Mouse (Mus musculus) embryonic facial prominence, embryonic 10.5 days (tissue): ENCODE measurements at regions not wholly inside any gene's neighbourhood (a gene's known extent, or its start where the extent isn't known, plus 50 kb on each side); places are given as distances from the start of the nearest gene placed in this dataset.

Experiments
- DNase-seq: peaks from one replicate; pipeline ENCODE4 v3.0.0-alpha.2; 2017; ENCODE audit warnings: low spot score
- H3K27ac ChIP-seq: fragments of 300-500 bp; sonication (generic); replicated peaks from 2 replicates; pipeline ENCODE4 v1.5.1; 2016; ENCODE audit warnings: mild to moderate bottlenecking
- H3K27me3 ChIP-seq: fragments of 300-500 bp; sonication (generic); replicated peaks from 2 replicates; pipeline ENCODE4 v1.6.1; 2016; ENCODE audit warnings: low read depth, mild to moderate bottlenecking; ENCODE audit not compliant: poor library complexity, severe bottlenecking
- H3K36me3 ChIP-seq: fragments of 300-500 bp; sonication (generic); replicated peaks from 2 replicates; pipeline ENCODE4 v1.6.1; 2016; ENCODE audit warnings: mild to moderate bottlenecking, moderate library complexity
- H3K4me1 ChIP-seq: fragments of 300-500 bp; sonication (generic); 2 replicates; pipeline ENCODE4 v1.6.1; 2016
- H3K4me3 ChIP-seq: fragments of 300-500 bp; sonication (generic); 2 replicates; pipeline ENCODE4 v1.5.1; 2016; ENCODE audit warnings: mild to moderate bottlenecking, moderate library complexity
- H3K9me3 ChIP-seq: fragments of 300-500 bp; sonication (generic); 2 replicates; pipeline ENCODE4 v1.6.1; 2016; ENCODE audit warnings: mild to moderate bottlenecking
- WGBS: fragments of 180-500 bp; shearing (Covaris S2); methylation state at CpG from one replicate; pipeline ENCODE4 v1.1.7; 2016; 5-methylcytosine and 5-hydroxymethylcytosine counted together

GRCm38 (mm10) chr4:22047730-22048455, 116.8 kb downstream of the Faxc start:
- Histone ChIP-seq H3K4me3 (no peak overlapping the region), H3K36me3 (no peaks in the 10 kb centered on the region), H3K27me3 (no peaks in the 10 kb centered on the region), H3K9me3 (no peaks in the 10 kb centered on the region), H3K27ac (no peak overlapping the region), H3K4me1 (no peaks in the 10 kb centered on the region)
- WGBS, result 69% methylated on average over 8 of the region's 8 CpGs
- no peak for DNase-seq

DNA sequence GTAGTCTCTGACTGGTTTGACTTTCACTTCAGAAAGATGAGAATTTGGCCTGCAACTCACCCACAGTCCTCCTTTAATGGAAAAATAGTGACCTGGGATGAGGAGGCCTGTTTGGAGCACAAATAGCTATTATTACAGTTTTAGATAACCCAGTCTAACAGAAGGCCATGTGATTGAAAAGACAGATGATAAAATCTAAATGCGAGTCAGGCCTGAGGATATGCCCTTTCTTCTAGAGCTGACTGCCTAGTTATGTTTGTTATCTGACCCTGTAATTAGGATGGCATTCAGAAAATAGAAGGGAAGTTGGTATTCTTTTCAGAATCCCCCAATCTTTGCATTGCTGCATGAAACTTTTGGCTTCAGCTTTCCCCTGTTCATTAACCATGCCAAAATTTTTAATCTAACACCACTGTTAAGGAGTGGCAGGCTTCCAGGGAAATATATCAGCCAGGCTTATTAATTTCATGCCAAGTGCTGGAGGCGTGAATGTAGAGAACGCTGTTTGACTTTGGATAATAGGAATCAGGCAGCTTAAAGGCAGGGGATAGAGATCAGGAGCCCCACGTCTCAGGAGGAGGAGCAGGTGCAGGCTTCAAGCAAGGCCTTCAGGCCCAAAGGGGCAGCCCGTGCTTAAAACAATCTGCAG, 135.8 kb downstream of the Faxc start:
- Histone ChIP-seq H3K4me3 (no peak overlapping the region), H3K36me3 (no peaks in the 10 kb centered on the region), H3K4me1 (peaks cover 10% of the 10 kb centered on the region; the same call in 1 of the 2 replicates), H3K27me3 (no peaks in the 10 kb centered on the region), H3K27ac (no peak overlapping the region), H3K9me3 (no peaks in the 10 kb centered on the region)
- WGBS, result 38% methylated on average over 5 of the region's 5 CpGs
- no peak for DNase-seq

DNA sequence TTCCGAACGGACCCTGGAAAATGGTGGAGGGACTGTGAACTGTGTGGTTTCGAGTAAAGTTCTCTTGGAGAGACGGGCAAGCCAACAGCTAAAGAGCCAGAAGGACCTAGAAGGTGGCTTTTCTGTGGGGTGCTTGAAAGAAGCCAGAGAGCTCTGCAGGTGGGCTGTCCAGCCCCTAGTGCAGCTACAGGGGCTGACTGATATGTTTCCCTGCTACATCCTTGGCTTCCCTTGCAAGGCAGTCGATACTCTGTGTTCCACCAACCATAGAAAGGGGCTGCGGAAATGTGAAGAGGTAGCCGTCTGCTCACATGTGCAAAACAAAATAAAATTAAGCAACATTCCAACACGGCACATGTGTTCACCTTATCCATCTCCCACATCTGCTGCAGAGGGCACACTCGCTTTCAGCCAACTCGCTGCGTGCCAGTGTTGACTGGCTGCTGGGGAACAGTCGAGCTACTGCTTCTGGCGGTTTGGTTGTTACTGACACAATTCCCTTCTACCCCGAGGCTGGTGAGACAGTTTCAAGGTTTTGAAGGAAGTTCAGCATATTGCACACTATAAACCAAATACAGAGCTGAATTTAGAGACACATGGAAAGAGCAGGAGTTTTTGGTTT, 136.7 kb downstream of the Faxc start:
- H3K27ac ChIP-seq, result no peak overlapping the region

GRCm38 (mm10) chr4:22088209-22088787, 157.2 kb downstream of the Faxc start:
- 51% methylated on average over 3 of the region's 3 CpGs for WGBS
- Histone ChIP-seq H3K4me3 (no peak overlapping the region), H3K9me3 (peaks cover 5% of the 10 kb centered on the region; the same call in 1 of the 2 replicates)

More for the DNA sequence above, 136.7 kb downstream of the Faxc start:
- Histone ChIP-seq H3K27me3 (no peaks in the 10 kb centered on the region), H3K9me3 (no peaks in the 10 kb centered on the region), H3K4me3 (no peak overlapping the region), H3K4me1 (peaks cover 10% of the 10 kb centered on the region; the same call in 1 of the 2 replicates), H3K36me3 (no peaks in the 10 kb centered on the region)
- DNase-seq, result no peak
- 73% methylated on average over 14 of the region's 14 CpGs for WGBS

GRCm38 (mm10) chr4:22089637-22090041, 158.5 kb downstream of the Faxc start:
- peaks cover 5% of the 10 kb centered on the region for H3K4me1 ChIP-seq
- no peaks in the 10 kb centered on the region for H3K27me3 ChIP-seq
- DNase-seq, result no peak
- H3K9me3 ChIP-seq, result no peaks in the 10 kb centered on the region
- no peak overlapping the region for H3K4me3 ChIP-seq
- no peaks in the 10 kb centered on the region for H3K36me3 ChIP-seq
- H3K27ac ChIP-seq, result no peak overlapping the region
- WGBS, result 96% methylated on average over 1 of the region's 1 CpGs

More at GRCm38 (mm10) chr4:22088209-22088787, 157.2 kb downstream of the Faxc start:
- H3K27me3 ChIP-seq, result no peaks in the 10 kb centered on the region
- H3K36me3 ChIP-seq, result no peaks in the 10 kb centered on the region
- peaks cover 5% of the 10 kb centered on the region for H3K4me1 ChIP-seq
- no peak for DNase-seq
- H3K27ac ChIP-seq, result no peak overlapping the region

DNA sequence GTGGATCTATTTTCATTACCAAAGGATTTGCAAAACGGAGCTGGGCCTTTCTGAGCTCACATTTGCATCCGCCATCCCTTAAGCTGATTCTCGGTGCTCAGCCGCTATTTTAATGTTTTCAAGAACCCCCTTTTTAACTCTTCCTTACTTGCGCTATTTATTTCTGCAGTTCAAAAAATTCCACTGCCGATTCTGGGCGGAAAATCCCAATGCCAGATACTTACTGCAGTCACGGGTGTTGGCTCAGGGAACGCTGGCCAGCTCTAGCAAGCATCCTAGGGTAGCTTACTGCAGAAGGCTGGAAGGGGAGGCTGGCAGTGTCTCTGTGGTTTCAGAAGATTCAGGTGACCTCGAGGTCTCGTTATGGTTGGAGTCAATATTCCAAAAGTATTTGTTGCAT, 159.4 kb downstream of the Faxc start:
- Histone ChIP-seq H3K4me3 (no peak overlapping the region), H3K27me3 (no peaks in the 10 kb centered on the region), H3K27ac (no peak overlapping the region), H3K9me3 (no peaks in the 10 kb centered on the region), H3K4me1 (peaks cover 10% of the 10 kb centered on the region), H3K36me3 (no peaks in the 10 kb centered on the region)
- DNase-seq, result no peak
- 77% methylated on average over 11 of the region's 11 CpGs for WGBS

GRCm38 (mm10) chr4:22092551-22092950, 161.4 kb downstream of the Faxc start:
- no peaks in the 10 kb centered on the region for H3K9me3 ChIP-seq
- H3K4me1 ChIP-seq, result peaks cover 13% of the 10 kb centered on the region
- no peaks in the 10 kb centered on the region for H3K36me3 ChIP-seq
- no peak overlapping the region for H3K27ac ChIP-seq
- 85% methylated on average over 4 of the region's 4 CpGs for WGBS
- H3K4me3 ChIP-seq, result no peak overlapping the region
- no peak for DNase-seq
- no peaks in the 10 kb centered on the region for H3K27me3 ChIP-seq

DNA sequence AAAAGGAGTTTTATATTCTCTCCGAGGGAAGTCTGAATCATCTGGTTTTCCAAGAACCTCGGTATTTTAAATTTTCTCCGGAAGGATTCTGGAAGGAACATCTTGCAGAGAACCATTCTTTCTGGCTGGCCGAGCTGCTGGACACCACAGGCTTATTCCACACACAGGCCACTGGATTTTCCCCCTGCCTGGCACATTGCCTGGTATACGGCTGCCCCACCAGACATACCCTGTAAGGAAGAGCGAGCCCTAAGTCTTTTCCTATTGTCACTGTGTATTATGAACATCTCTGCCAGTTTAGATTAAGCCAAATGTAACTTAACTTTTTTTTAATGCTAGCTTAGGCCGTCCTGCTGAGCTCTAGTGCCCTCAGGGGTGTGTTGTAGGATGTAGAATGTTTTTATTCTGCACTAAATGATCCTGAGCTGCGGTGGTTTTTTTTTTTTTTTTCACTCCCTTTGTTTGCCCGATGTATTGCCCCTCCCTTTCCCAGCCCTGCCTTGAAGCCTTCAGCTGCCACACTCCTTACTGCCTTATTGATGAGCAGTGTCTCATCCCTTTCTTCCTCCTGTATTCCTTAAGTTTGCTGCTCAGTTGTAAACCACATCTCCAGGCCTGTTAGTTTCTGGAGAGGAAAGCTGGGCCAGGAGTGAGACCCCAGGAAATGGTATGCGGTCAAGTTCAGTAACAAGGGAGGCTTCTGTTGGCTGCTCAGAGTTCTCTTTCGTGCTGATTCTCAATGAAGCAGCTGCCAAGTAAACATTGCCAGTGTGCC, 164.3 kb downstream of the Faxc start:
- no peaks in the 10 kb centered on the region for H3K9me3 ChIP-seq
- H3K27ac ChIP-seq, result peak overlapping the region; percentile 15
- no peak overlapping the region for H3K4me3 ChIP-seq
- no peaks in the 10 kb centered on the region for H3K27me3 ChIP-seq
- no peaks in the 10 kb centered on the region for H3K36me3 ChIP-seq
- no peak for DNase-seq
- WGBS, result 37% methylated on average over 11 of the region's 11 CpGs
- peaks cover 13% of the 10 kb centered on the region for H3K4me1 ChIP-seq

GRCm38 (mm10) chr4:22098605-22099004, 167.5 kb downstream of the Faxc start:
- 91% methylated on average over 9 of the region's 9 CpGs for WGBS
- H3K4me1 ChIP-seq, result peaks cover 13% of the 10 kb centered on the region
- no peak overlapping the region for H3K27ac ChIP-seq
- no peak overlapping the region for H3K4me3 ChIP-seq
- H3K36me3 ChIP-seq, result no peaks in the 10 kb centered on the region
- no peaks in the 10 kb centered on the region for H3K27me3 ChIP-seq
- no peaks in the 10 kb centered on the region for H3K9me3 ChIP-seq
- DNase-seq, result no peak

DNA sequence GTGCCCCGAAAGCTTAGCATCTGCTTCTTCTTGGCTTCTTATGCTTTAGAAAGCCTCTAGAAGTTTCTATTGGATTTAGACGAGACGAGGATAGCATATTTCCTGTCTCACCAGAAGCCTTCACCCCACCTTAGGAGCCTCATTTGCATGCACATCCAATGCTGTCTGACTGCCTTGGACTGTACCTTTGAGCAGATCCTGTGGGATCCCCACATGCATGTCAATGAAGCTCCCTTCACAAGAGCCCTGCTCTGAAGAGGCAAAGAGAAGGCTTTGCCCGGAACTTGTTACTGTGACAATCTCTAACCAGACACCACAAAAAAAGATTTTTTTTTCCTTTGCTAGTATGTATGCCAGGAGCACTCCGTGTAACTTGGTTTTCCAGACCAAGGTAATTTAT, 171.3 kb downstream of the Faxc start:
- WGBS, result 81% methylated on average over 5 of the region's 5 CpGs

DNA sequence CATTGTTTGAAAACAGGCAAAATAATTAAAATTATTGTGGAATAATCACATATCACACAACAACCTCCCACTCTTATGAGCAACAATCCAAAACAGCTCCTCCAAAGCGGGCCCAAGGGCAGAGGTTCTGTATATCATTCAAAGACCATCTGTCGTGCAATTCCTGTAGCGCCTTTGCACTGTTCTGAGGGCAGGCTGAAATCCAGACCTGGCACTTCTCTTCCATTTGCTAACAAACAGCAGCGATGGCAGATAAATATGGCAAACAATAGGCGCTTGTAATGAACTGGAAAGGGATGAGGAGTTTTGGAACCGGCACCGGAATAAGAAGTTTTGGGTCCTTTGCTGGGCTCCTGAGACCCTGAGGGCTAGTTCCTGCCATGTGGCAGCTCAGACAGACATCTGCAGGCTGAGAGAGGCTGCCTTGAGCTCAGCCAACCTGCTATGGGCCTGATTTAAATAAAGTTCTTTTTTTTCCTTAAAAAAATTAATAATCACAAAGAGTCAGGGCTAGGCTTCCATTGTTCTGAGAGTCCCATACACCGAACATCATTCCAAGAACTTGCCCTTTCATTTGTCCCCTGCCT, 172.0 kb downstream of the Faxc start:
- WGBS, result 69% methylated on average over 8 of the region's 8 CpGs
- no peaks in the 10 kb centered on the region for H3K4me1 ChIP-seq
- no peak overlapping the region for H3K4me3 ChIP-seq
- no peaks in the 10 kb centered on the region for H3K27me3 ChIP-seq
- DNase-seq, result no peak
- no peak overlapping the region for H3K27ac ChIP-seq
- H3K9me3 ChIP-seq, result no peaks in the 10 kb centered on the region
- H3K36me3 ChIP-seq, result no peaks in the 10 kb centered on the region

More for the DNA sequence above, 171.3 kb downstream of the Faxc start:
- Histone ChIP-seq H3K4me1 (no peaks in the 10 kb centered on the region), H3K36me3 (no peaks in the 10 kb centered on the region), H3K27me3 (no peaks in the 10 kb centered on the region), H3K27ac (no peak overlapping the region), H3K9me3 (no peaks in the 10 kb centered on the region), H3K4me3 (no peak overlapping the region)
- no peak for DNase-seq

DNA sequence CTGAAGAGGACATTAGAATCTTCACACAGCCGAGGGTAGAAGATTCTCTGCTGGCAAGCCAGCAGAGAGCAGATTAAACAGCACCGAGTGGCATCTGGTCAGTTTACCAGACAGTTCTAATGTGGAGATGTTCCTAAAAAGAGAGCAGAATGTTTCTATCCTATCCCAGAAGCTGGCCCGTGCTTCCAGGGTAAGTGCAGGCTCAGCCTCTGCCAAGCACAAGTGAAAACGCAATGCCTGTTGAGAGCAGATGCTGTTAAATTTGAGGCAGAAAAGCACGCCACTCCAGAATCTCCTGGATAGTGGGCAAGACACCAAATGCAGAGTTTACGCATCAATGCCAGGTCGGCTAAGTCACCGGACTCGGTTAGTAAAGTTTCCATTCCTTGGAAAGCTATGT, 175.8 kb downstream of the Faxc start:
- 86% methylated on average over 9 of the region's 9 CpGs for WGBS
- no peak for DNase-seq
- no peak overlapping the region for H3K4me3 ChIP-seq
- no peak overlapping the region for H3K27ac ChIP-seq
- H3K36me3 ChIP-seq, result no peaks in the 10 kb centered on the region
- no peaks in the 10 kb centered on the region for H3K9me3 ChIP-seq
- H3K27me3 ChIP-seq, result no peaks in the 10 kb centered on the region
- H3K4me1 ChIP-seq, result peaks cover 6% of the 10 kb centered on the region
